Mouse (Mus musculus) heart, adult 2 months (tissue): ENCODE data around the gene Anks3.

Experiments used
- CTCF ChIP-seq: fragments of 200-600 bp; IDR thresholded peaks from 2 replicates; pipeline ENCODE4 v1.8.1; 2022; ENCODE audit warnings: antibody characterized with exemption, mild to moderate bottlenecking, moderate library complexity
- EP300 ChIP-seq: fragments of 200-500 bp; IDR thresholded peaks from 2 replicates; pipeline ENCODE4 v1.6.1; 2011; ENCODE audit warnings: low read depth, low read length, control low read depth; ENCODE audit not compliant: insufficient read depth
- POLR2A ChIP-seq: fragments of 200-500 bp; IDR thresholded peaks from 2 replicates; pipeline ENCODE4 v1.6.1; 2011; ENCODE audit warnings: mild to moderate bottlenecking, low read depth, low read length, control low read depth; ENCODE audit not compliant: insufficient read depth

DNA sequence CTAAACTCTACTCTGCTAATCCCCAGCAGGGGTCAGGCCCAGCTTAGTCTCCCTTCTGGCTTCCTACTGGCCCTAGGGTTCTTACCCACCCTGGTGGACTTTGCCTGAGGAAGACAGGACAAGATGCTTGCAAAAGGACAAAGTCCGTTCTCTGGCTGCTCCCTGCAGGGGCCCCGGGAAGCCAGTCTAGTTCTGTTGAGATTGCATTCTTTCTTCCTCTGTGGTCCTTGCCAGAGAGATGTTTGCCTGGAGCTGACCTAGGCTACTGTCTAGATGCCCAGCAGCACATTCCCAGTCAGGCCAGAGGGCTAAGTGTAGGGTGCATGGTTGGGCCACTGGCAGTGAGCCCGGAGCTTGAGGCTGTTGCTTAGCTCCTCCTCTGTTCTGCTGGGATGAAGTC is 31.6 kb downstream of the Anks3 start:
- TF ChIP-seq CTCF (no peak), EP300 (no peak), POLR2A (no peak)
